Mouse (Mus musculus) cerebellum, postnatal 36 days (tissue): Measurements from ENCODE around the gene Mfsd4a.
A peak's percentile ranks its signal among the peaks of the same experiment; 100 is the strongest.

Source experiments
- DNase-seq, 2 experiments: peaks; one replicate each; pipeline ENCODE4 v3.0.0; 2021 to 2022; ENCODE audit warnings: mixed read lengths in 2 of 2

Gene Mfsd4a

GRCm38 (mm10) chr1:132065475-132066172 is 2.2 kb downstream of the Mfsd4a start:
- DNase-seq, result no peak

- no peak for DNase-seq
These were observed 2.9 kb downstream of the Mfsd4a start for GRCm38 (mm10) chr1:132065001-132065400.

GRCm38 (mm10) chr1:132063096-132063495 is 4.8 kb downstream of the Mfsd4a start:
- DNase-seq, result no peak

- DNase-seq, result no peak
These were observed 5.9 kb downstream of the Mfsd4a start for GRCm38 (mm10) chr1:132061750-132062541.

GRCm38 (mm10) chr1:132060036-132060769 is 7.7 kb downstream of the Mfsd4a start:
- no peak for DNase-seq

GRCm38 (mm10) chr1:132058558-132058957 is 9.3 kb downstream of the Mfsd4a start:
- no peak for DNase-seq

GRCm38 (mm10) chr1:132055054-132055664 is 12.7 kb downstream of the Mfsd4a start:
- no peak for DNase-seq

GRCm38 (mm10) chr1:132054387-132054786 is 13.5 kb downstream of the Mfsd4a start:
- DNase-seq, result no peak

GRCm38 (mm10) chr1:132051746-132052145 is 16.1 kb downstream of the Mfsd4a start:
- peak; percentile 51 to 52 for DNase-seq

GRCm38 (mm10) chr1:132046143-132046735 is 21.6 kb downstream of the Mfsd4a start:
- peak; percentile 73 to 76 for DNase-seq

- no peak for DNase-seq
These were observed 24.1 kb downstream of the Mfsd4a start for GRCm38 (mm10) chr1:132043759-132044158.

- no peak for DNase-seq
These were observed 27.7 kb downstream of the Mfsd4a start for GRCm38 (mm10) chr1:132040201-132040621.

GRCm38 (mm10) chr1:132038753-132039152 is 29.1 kb downstream of the Mfsd4a start:
- no peak for DNase-seq

- DNase-seq, result no peak
These were observed 30.1 kb downstream of the Mfsd4a start for GRCm38 (mm10) chr1:132037746-132038145.

- no peak for DNase-seq
These were observed 35.7 kb downstream of the Mfsd4a start for GRCm38 (mm10) chr1:132032172-132032571.

- no peak for DNase-seq
These were observed 37.3 kb downstream of the Mfsd4a start for GRCm38 (mm10) chr1:132030574-132030973.

GRCm38 (mm10) chr1:132028413-132028812 is 39.4 kb downstream of the Mfsd4a start:
- no peak for DNase-seq

GRCm38 (mm10) chr1:132027978-132028377 is 39.9 kb downstream of the Mfsd4a start:
- no peak for DNase-seq

- peak; percentile 26 to 33 for DNase-seq
These were observed 40.8 kb downstream of the Mfsd4a start for GRCm38 (mm10) chr1:132026925-132027646.

GRCm38 (mm10) chr1:132022107-132022506 is 45.8 kb downstream of the Mfsd4a start:
- DNase-seq, result no peak

- DNase-seq, result no peak
These were observed 48.0 kb downstream of the Mfsd4a start for GRCm38 (mm10) chr1:132019876-132020275.

- no peak for DNase-seq
These were observed 51.2 kb downstream of the Mfsd4a start for GRCm38 (mm10) chr1:132016691-132017090.
